ENCODE assay signal across 7 mouse cellular contexts in the genomic region with DNA sequence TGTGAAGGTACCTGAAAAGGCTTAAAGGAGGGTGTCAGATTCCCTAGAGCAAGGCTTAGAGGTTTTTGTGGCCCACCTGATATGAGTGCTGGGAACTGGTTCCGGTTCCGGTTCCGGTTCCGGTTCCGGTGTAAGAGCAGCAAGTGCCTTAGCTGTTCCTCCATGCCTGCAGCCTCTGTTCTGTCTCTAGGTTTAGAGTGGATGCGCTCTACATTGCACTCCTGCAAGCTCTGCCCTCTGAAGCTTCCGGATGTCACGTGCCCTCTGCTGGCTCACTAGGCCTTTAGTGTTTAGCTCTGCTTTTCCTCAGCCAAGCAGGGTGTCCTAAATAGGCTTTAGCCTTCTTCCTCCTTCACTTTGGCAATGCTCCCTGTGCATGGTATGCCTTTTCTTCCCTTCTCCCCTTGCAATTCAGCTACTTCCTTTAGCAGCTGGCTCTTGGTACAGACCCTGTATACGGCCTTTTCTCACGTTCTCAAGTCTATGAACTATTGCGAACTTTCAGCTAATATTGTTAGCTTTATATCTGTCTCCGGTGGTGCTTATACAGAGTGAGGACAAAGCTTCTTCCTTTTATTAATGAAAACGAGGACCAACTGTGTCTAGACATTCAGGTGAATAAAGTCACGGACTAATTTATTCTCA. TPM values are rescaled to one million over a fixed set of nuclear protein-coding genes. Genes with fewer than 3 reads are reported as not detected.
DNase-seq lines count a peak whose midpoint lies in the region; ATAC-seq lines count a peak whose summit lies in the region.

No protein-coding gene starts in this region.

- H3K4me3 ChIP-seq in intestine, embryonic 14.5 days (ENCODE audit: low read depth, low read length): peak overlapping the region; percentile 87

- intact Hi-C loops in gastrocnemius, postnatal 14 days (cut with DNase I; ENCODE audit: low total_unique reads): no loop called here
- intact Hi-C loops in left cerebral cortex, postnatal 25 days (cut with DNase I): loop anchor here (5.0 kb wide), 1 partner anchor 107 kb away; the partner anchor contains the start of genes Mms19 and Ubtd1

- peaks cover 10% of the 10 kb centered on the region; the same call in 1 of the 2 replicates for H3K36me3 ChIP-seq in intestine, embryonic 14.5 days (ENCODE audit: control insufficient read depth, insufficient read depth, low read length)

- peak; percentile 47 for ATAC-seq in activated CD4-positive, CD25-positive, alpha-beta regulatory T cell, adult 4 months
- no peak for ATAC-seq in intestine, embryonic 14.5 days (replicated peaks; ENCODE audit: low FRiP score, low TSS enrichment, low read depth)
- 0 out of 2 replicates have a peak, but pooled peaks have one; percentile 38 for ATAC-seq in megakaryocyte-erythroid progenitor cell, adult 5-6 weeks (replicated peaks; ENCODE audit: low FRiP score, low TSS enrichment, poor library complexity, severe bottlenecking)

- peak overlapping the region; percentile 86 for H3K27ac ChIP-seq in intestine, embryonic 14.5 days (ENCODE audit: low read depth)

- peaks cover 29% of the 10 kb centered on the region for H3K4me1 ChIP-seq in intestine, embryonic 14.5 days (replicated peaks; ENCODE audit: control insufficient read depth, insufficient read depth, low read length)

- H3K27me3 ChIP-seq in intestine, embryonic 14.5 days (replicated peaks; ENCODE audit: control insufficient read depth, insufficient read depth, low read length): no peaks in the 10 kb centered on the region

- 17% methylated on average over 14 of the region's 14 CpGs for WGBS in intestine, embryonic 14.5 days

- no peaks in the 10 kb centered on the region for H3K9me3 ChIP-seq in intestine, embryonic 14.5 days (ENCODE audit: control insufficient read depth, low read length)

- peak overlapping the region; percentile 14; the same call in 1 of the 2 replicates for H3K9ac ChIP-seq in intestine, embryonic 14.5 days (ENCODE audit: low read length)

- peak; percentile 78 for DNase-seq in embryo, embryonic 10 days (ENCODE audit: low spot score)
- peak; percentile 43 for DNase-seq in gastrocnemius, postnatal 14 days
- peak; percentile 66 for DNase-seq in intestine, embryonic 14.5 days (ENCODE audit: low spot score)
- DNase-seq in left cerebral cortex, postnatal 25 days (ENCODE audit: low spot score in 2 of 2): peak; percentile 51 to 65
- peak; percentile 46 for DNase-seq in right cerebral cortex, postnatal 4 days

- H3K4me2 ChIP-seq in intestine, embryonic 14.5 days (ENCODE audit: low read length): peak overlapping the region; percentile 77

RNA-seq across cellular contexts. Expression of gene Pi4k2a, which starts 1.0 kb away (rescaled TPM):
- polyA plus RNA-seq in activated CD4-positive, CD25-positive, alpha-beta regulatory T cell, adult 4 months (2017; shearing (Covaris generic)): 10 to 100 TPM in 1 of 2 experiments, 1 to 10 TPM in 1; 8.1 to 12.4 TPM
- 10 to 100 TPM; 14.0 to 14.7 TPM for total RNA-seq in gastrocnemius, postnatal 14 days (2021)
- 23.5 and 32.0 TPM in 2 replicates for polyA plus RNA-seq in intestine, embryonic 14.5 days (2014; fragmentation: Nextera tagmentation; extraction: Ambion mirVana)
- 10 to 100 TPM; 61.0 to 63.1 TPM for total RNA-seq in left cerebral cortex, postnatal 25 days (2021)
- total RNA-seq in megakaryocyte-erythroid progenitor cell, adult 5-6 weeks (2014; fragmentation: Nextera tagmentation): 8.9 and 13.5 TPM in 2 replicates
- total RNA-seq in megakaryocyte-erythroid progenitor cell, adult 5-6 weeks (2017): 4.6 and 5.2 TPM in 2 replicates

RNA-seq across cellular contexts. Expression of gene Morn4, which starts 3.1 kb away (rescaled TPM):
- not detected for polyA plus RNA-seq in activated CD4-positive, CD25-positive, alpha-beta regulatory T cell, adult 4 months (2017; shearing (Covaris generic))
- 1 to 10 TPM; 1.7 to 1.9 TPM for total RNA-seq in gastrocnemius, postnatal 14 days (2021)
- 24.2 and 26.7 TPM in 2 replicates for polyA plus RNA-seq in intestine, embryonic 14.5 days (2014; fragmentation: Nextera tagmentation; extraction: Ambion mirVana)
- total RNA-seq in left cerebral cortex, postnatal 25 days (2021): 10 to 100 TPM; 67.3 to 70.9 TPM
- 2.1 TPM in 1 of 2 replicates, not detected in the other for total RNA-seq in megakaryocyte-erythroid progenitor cell, adult 5-6 weeks (2014; fragmentation: Nextera tagmentation)
- 0.53 and 0.85 TPM in 2 replicates for total RNA-seq in megakaryocyte-erythroid progenitor cell, adult 5-6 weeks (2017)

RNA-seq across cellular contexts. Expression of gene 4933411K16Rik, which starts 37.2 kb away (rescaled TPM):
- not detected for polyA plus RNA-seq in activated CD4-positive, CD25-positive, alpha-beta regulatory T cell, adult 4 months (2017; shearing (Covaris generic))
- total RNA-seq in gastrocnemius, postnatal 14 days (2021): under 1 TPM; 0.25 to 0.42 TPM
- 0.13 TPM in 1 of 2 replicates, not detected in the other for polyA plus RNA-seq in intestine, embryonic 14.5 days (2014; fragmentation: Nextera tagmentation; extraction: Ambion mirVana)
- total RNA-seq in left cerebral cortex, postnatal 25 days (2021): under 1 TPM; 0.53 to 0.55 TPM
- total RNA-seq in megakaryocyte-erythroid progenitor cell, adult 5-6 weeks (2014; fragmentation: Nextera tagmentation): not detected in 2 replicates
- not detected in 2 replicates for total RNA-seq in megakaryocyte-erythroid progenitor cell, adult 5-6 weeks (2017)

RNA-seq across cellular contexts. Expression of gene Avpi1, which starts 39.6 kb away (rescaled TPM):
- polyA plus RNA-seq in activated CD4-positive, CD25-positive, alpha-beta regulatory T cell, adult 4 months (2017; shearing (Covaris generic)): 1 to 10 TPM; 9.2 to 9.7 TPM
- 10 to 100 TPM; 10.5 to 11.0 TPM for total RNA-seq in gastrocnemius, postnatal 14 days (2021)
- 33.6 and 35.2 TPM in 2 replicates for polyA plus RNA-seq in intestine, embryonic 14.5 days (2014; fragmentation: Nextera tagmentation; extraction: Ambion mirVana)
- 10 to 100 TPM; 28.2 to 29.1 TPM for total RNA-seq in left cerebral cortex, postnatal 25 days (2021)
- 2.2 and 6.1 TPM in 2 replicates for total RNA-seq in megakaryocyte-erythroid progenitor cell, adult 5-6 weeks (2014; fragmentation: Nextera tagmentation)
- 4.6 TPM in 1 of 2 replicates, not detected in the other for total RNA-seq in megakaryocyte-erythroid progenitor cell, adult 5-6 weeks (2017)

RNA-seq across cellular contexts. Expression of gene Hoga1, which starts 43.8 kb away (rescaled TPM):
- polyA plus RNA-seq in activated CD4-positive, CD25-positive, alpha-beta regulatory T cell, adult 4 months (2017; shearing (Covaris generic)): not detected
- 1 to 10 TPM; 3.3 to 4.3 TPM for total RNA-seq in gastrocnemius, postnatal 14 days (2021)
- 1.4 and 1.7 TPM in 2 replicates for polyA plus RNA-seq in intestine, embryonic 14.5 days (2014; fragmentation: Nextera tagmentation; extraction: Ambion mirVana)
- total RNA-seq in left cerebral cortex, postnatal 25 days (2021): 1 to 10 TPM; 3.1 to 5.0 TPM
- total RNA-seq in megakaryocyte-erythroid progenitor cell, adult 5-6 weeks (2014; fragmentation: Nextera tagmentation): not detected in 2 replicates
- total RNA-seq in megakaryocyte-erythroid progenitor cell, adult 5-6 weeks (2017): not detected in 2 replicates

Comparison
In these comparisons a context has a peak if more than half of its experiments do, and no peak if none do; other contexts are left out.
1. RNA of gene Morn4, which starts 3.1 kb away (total RNA-seq): 67.3 to 70.9 TPM in left cerebral cortex, postnatal 25 days; 0.53 to 2.1 TPM in megakaryocyte-erythroid progenitor cell, adult 5-6 weeks and 1.7 to 1.9 TPM in gastrocnemius, postnatal 14 days; every median in the first group is over 10 times any median in the second.
2. Peak in every context shown above with its lines, with median percentiles within 50 percentile points of each other: DNase-seq.